Mouse (Mus musculus) olfactory bulb, adult 2 months (tissue): ENCODE results near the gene Doc2b.

Experiments used
- CTCF ChIP-seq: fragments of 200-500 bp; IDR thresholded peaks from 2 replicates; pipeline ENCODE4 v1.5.1; 2012; ENCODE audit warnings: low read depth, mild to moderate bottlenecking, low read length, moderate library complexity; ENCODE audit not compliant: insufficient read depth
- POLR2A ChIP-seq: fragments of 200-500 bp; IDR thresholded peaks from 2 replicates; pipeline ENCODE4 v1.6.1; 2012; ENCODE audit warnings: mild to moderate bottlenecking, low read depth, low read length, moderate library complexity; ENCODE audit not compliant: insufficient read depth

- TF ChIP-seq POLR2A = no peak
- TF ChIP-seq CTCF = no peak
These were observed 5.5 kb upstream of the Doc2b start for GRCm38 (mm10) chr11:75801369-75801768.
